ENCODE assay signal across 10 mouse cellular contexts in genomic region chr9:35332688-35333630, GRCm38 (mm10).
DNase-seq lines count a peak whose midpoint lies in the region; ATAC-seq and TF ChIP-seq lines count a peak whose summit lies in the region.
"Had no signal": no experiment of that assay in that cellular context is flagged by ENCODE, and none has a peak within 500 bp of the region (broad histone marks: within the 10 kb centered on the region; RNA-seq: fewer than 3 reads in every experiment).

No protein-coding gene starts in this region.

- no peak for TF ChIP-seq POLR2A in limb, embryonic 14.5 days (IDR thresholded peaks at IDR 0.05; ENCODE audit: borderline replicate concordance, extremely low read depth, insufficient read depth, insufficient read length)

- no peak for DNase-seq in forebrain, embryonic 10.5 days (ENCODE audit: extremely low spot score, low spot score)
- no peak for DNase-seq in liver, embryonic 13.5 days
- no peak for DNase-seq in limb, embryonic 14.5 days (ENCODE audit: low spot score)
- no peak for DNase-seq in thymus, postnatal 4 days
- DNase-seq: kidney, adult 11 months had no signal

- no peak overlapping the region for H3K4me2 ChIP-seq in forebrain, embryonic 16.5 days (ENCODE audit: low read length)
- no peak overlapping the region for H3K4me2 ChIP-seq in liver, embryonic 13.5 days
- no peak overlapping the region for H3K4me2 ChIP-seq in liver, embryonic 12.5 days
- no peak overlapping the region for H3K4me2 ChIP-seq in embryonic facial prominence, embryonic 12.5 days (replicated peaks)
- 0 out of 2 replicates have a peak overlapping the region, but pooled peaks have one; percentile 8 for H3K4me2 ChIP-seq in limb, embryonic 14.5 days (replicated peaks; ENCODE audit: low read depth, low read length, severe bottlenecking)
- H3K4me2 ChIP-seq in neural tube, embryonic 15.5 days = no peak overlapping the region

- no peak overlapping the region for H3K4me3 ChIP-seq in forebrain, embryonic 10.5 days
- no peak overlapping the region for H3K4me3 ChIP-seq in forebrain, embryonic 16.5 days (replicated peaks; ENCODE audit: low read length)
- H3K4me3 ChIP-seq in liver, embryonic 13.5 days (replicated peaks) = no peak overlapping the region
- H3K4me3 ChIP-seq in liver, embryonic 12.5 days = no peak overlapping the region
- no peak overlapping the region for H3K4me3 ChIP-seq in embryonic facial prominence, embryonic 12.5 days
- no peak overlapping the region for H3K4me3 ChIP-seq in limb, embryonic 14.5 days (replicated peaks; ENCODE audit: low read length)
- H3K4me3 ChIP-seq in neural tube, embryonic 15.5 days (replicated peaks) = no peak overlapping the region

- no peak for ATAC-seq in forebrain, embryonic 16.5 days
- 0 out of 2 replicates have a peak, but pooled peaks have one; percentile 34 for ATAC-seq in liver, embryonic 13.5 days (ENCODE audit: low read depth)
- ATAC-seq in liver, embryonic 12.5 days = no peak
- ATAC-seq in embryonic facial prominence, embryonic 12.5 days (ENCODE audit: insufficient number of reproducible peaks, insufficient read depth, low FRiP score, low TSS enrichment) = no peak
- no peak for ATAC-seq in limb, embryonic 14.5 days (ENCODE audit: low FRiP score, low read depth)
- no peak for ATAC-seq in neural tube, embryonic 15.5 days (ENCODE audit: low FRiP score)
- ATAC-seq: lung, postnatal 0 days had no signal

- peaks cover 89% of the 10 kb centered on the region for H3K4me1 ChIP-seq in forebrain, embryonic 10.5 days
- peaks cover 51% of the 10 kb centered on the region for H3K4me1 ChIP-seq in forebrain, embryonic 16.5 days (replicated peaks; ENCODE audit: control insufficient read depth, insufficient read depth, low read length)
- H3K4me1 ChIP-seq in liver, embryonic 13.5 days (replicated peaks) = no peaks in the 10 kb centered on the region
- H3K4me1 ChIP-seq in liver, embryonic 12.5 days = no peaks in the 10 kb centered on the region
- H3K4me1 ChIP-seq in embryonic facial prominence, embryonic 12.5 days = peaks cover 85% of the 10 kb centered on the region
- peaks cover 86% of the 10 kb centered on the region for H3K4me1 ChIP-seq in limb, embryonic 14.5 days (ENCODE audit: control insufficient read depth, insufficient read depth, low read length)
- H3K4me1 ChIP-seq in neural tube, embryonic 15.5 days = peaks cover 24% of the 10 kb centered on the region

- H3K9ac ChIP-seq in forebrain, embryonic 16.5 days (replicated peaks; ENCODE audit: low read depth, low read length) = no peak overlapping the region
- H3K9ac ChIP-seq in liver, embryonic 13.5 days = no peak overlapping the region
- no peak overlapping the region for H3K9ac ChIP-seq in liver, embryonic 12.5 days
- H3K9ac ChIP-seq in embryonic facial prominence, embryonic 12.5 days = no peak overlapping the region
- no peak overlapping the region for H3K9ac ChIP-seq in limb, embryonic 14.5 days (ENCODE audit: low read depth, low read length, severe bottlenecking)
- no peak overlapping the region for H3K9ac ChIP-seq in neural tube, embryonic 15.5 days (replicated peaks)

- H3K27me3 ChIP-seq in forebrain, embryonic 10.5 days (ENCODE audit: poor library complexity, severe bottlenecking) = peaks cover 95% of the 10 kb centered on the region
- H3K27me3 ChIP-seq in forebrain, embryonic 16.5 days (replicated peaks; ENCODE audit: control insufficient read depth, insufficient read depth, low read length) = no peaks in the 10 kb centered on the region
- H3K27me3 ChIP-seq in liver, embryonic 13.5 days = no peaks in the 10 kb centered on the region
- H3K27me3 ChIP-seq in liver, embryonic 12.5 days (replicated peaks) = no peaks in the 10 kb centered on the region
- no peaks in the 10 kb centered on the region for H3K27me3 ChIP-seq in embryonic facial prominence, embryonic 12.5 days
- no peaks in the 10 kb centered on the region for H3K27me3 ChIP-seq in limb, embryonic 14.5 days (ENCODE audit: control insufficient read depth, insufficient read depth, low read length)
- peaks cover 41% of the 10 kb centered on the region for H3K27me3 ChIP-seq in neural tube, embryonic 15.5 days (replicated peaks)

- no peaks in the 10 kb centered on the region for H3K36me3 ChIP-seq in forebrain, embryonic 10.5 days (replicated peaks)
- no peaks in the 10 kb centered on the region for H3K36me3 ChIP-seq in forebrain, embryonic 16.5 days (ENCODE audit: control insufficient read depth, insufficient read depth)
- no peaks in the 10 kb centered on the region for H3K36me3 ChIP-seq in liver, embryonic 13.5 days
- no peaks in the 10 kb centered on the region for H3K36me3 ChIP-seq in liver, embryonic 12.5 days
- no peaks in the 10 kb centered on the region for H3K36me3 ChIP-seq in embryonic facial prominence, embryonic 12.5 days
- H3K36me3 ChIP-seq in limb, embryonic 14.5 days (ENCODE audit: control insufficient read depth, insufficient read depth, low read length) = no peaks in the 10 kb centered on the region
- H3K36me3 ChIP-seq in neural tube, embryonic 15.5 days = no peaks in the 10 kb centered on the region

- peak overlapping the region; percentile 88 for H3K27ac ChIP-seq in forebrain, embryonic 10.5 days
- no peak overlapping the region for H3K27ac ChIP-seq in forebrain, embryonic 16.5 days (ENCODE audit: low read length)
- H3K27ac ChIP-seq in liver, embryonic 13.5 days = no peak overlapping the region
- H3K27ac ChIP-seq in liver, embryonic 12.5 days = no peak overlapping the region
- peak overlapping the region; percentile 93; the same call in 1 of the 2 replicates for H3K27ac ChIP-seq in embryonic facial prominence, embryonic 12.5 days
- H3K27ac ChIP-seq in limb, embryonic 14.5 days (replicated peaks; ENCODE audit: low read depth, low read length) = peak overlapping the region; percentile 76
- no peak overlapping the region for H3K27ac ChIP-seq in neural tube, embryonic 15.5 days (replicated peaks)

- no peaks in the 10 kb centered on the region for H3K9me3 ChIP-seq in forebrain, embryonic 10.5 days
- H3K9me3 ChIP-seq in forebrain, embryonic 16.5 days (ENCODE audit: control insufficient read depth, low read length) = no peaks in the 10 kb centered on the region
- no peaks in the 10 kb centered on the region for H3K9me3 ChIP-seq in liver, embryonic 13.5 days (replicated peaks)
- no peaks in the 10 kb centered on the region for H3K9me3 ChIP-seq in liver, embryonic 12.5 days (replicated peaks)
- no peaks in the 10 kb centered on the region for H3K9me3 ChIP-seq in embryonic facial prominence, embryonic 12.5 days
- no peaks in the 10 kb centered on the region for H3K9me3 ChIP-seq in limb, embryonic 14.5 days (ENCODE audit: control insufficient read depth, low read length)
- H3K9me3 ChIP-seq in neural tube, embryonic 15.5 days (replicated peaks) = no peaks in the 10 kb centered on the region

- WGBS in forebrain, embryonic 10.5 days = 76% methylated on average over 11 of the region's 11 CpGs
- WGBS in forebrain, embryonic 16.5 days = 60% methylated on average over 11 of the region's 11 CpGs
- 51% methylated on average over 11 of the region's 11 CpGs for WGBS in liver, embryonic 13.5 days (ENCODE audit: insufficient replicate concordance)
- 51% methylated on average over 11 of the region's 11 CpGs for WGBS in liver, embryonic 12.5 days (ENCODE audit: insufficient replicate concordance)
- WGBS in embryonic facial prominence, embryonic 12.5 days = 57% methylated on average over 11 of the region's 11 CpGs
- 38% methylated on average over 11 of the region's 11 CpGs for WGBS in limb, embryonic 14.5 days
- WGBS in neural tube, embryonic 15.5 days = 64% methylated on average over 11 of the region's 11 CpGs

Comparison
In these comparisons a context has a peak if more than half of its experiments do, and no peak if none do; other contexts are left out.
1. H3K27ac ChIP-seq: peak in forebrain, embryonic 10.5 days (single experiment), embryonic facial prominence, embryonic 12.5 days (single experiment) and limb, embryonic 14.5 days (single experiment); none in forebrain, embryonic 16.5 days (single experiment), liver, embryonic 13.5 days (single experiment), liver, embryonic 12.5 days (single experiment) and neural tube, embryonic 15.5 days (single experiment).